Mouse (Mus musculus) adrenal gland, postnatal 10 days (tissue): Measurements from ENCODE around the gene Tssc4. TPM values are rescaled to one million over a fixed set of nuclear protein-coding genes. Genes with fewer than 3 reads are reported as not detected.

Source experiments
- DNase-seq: peaks from one replicate; pipeline ENCODE4 v3.0.0; 2021; ENCODE audit warnings: mixed read lengths
- long read RNA-seq, 2 experiments: library from polyadenylated mRNA; stranded (forward); transcript quantifications; one replicate each; pipeline ENCODE4 v2.0.0; 2021
- total RNA-seq, 2 experiments: library from RNA; stranded (reverse); gene quantifications; 2 replicates each; pipeline ENCODE4 v1.2.3; 2021

Gene Tssc4
- 10 to 100 TPM; 26.9 to 31.2 TPM for total RNA-seq
- long read RNA-seq, experiment 1, transcript Tssc4-201 (3 exons, 1,519 nt): minor isoform, 18 of 90 reads
- long read RNA-seq, experiment 1, transcript Tssc4-203 (2 exons, 1,091 nt): minor isoform, 11 of 90 reads
- long read RNA-seq, experiment 1, transcript Tssc4-206 (3 exons, 1,364 nt): minor isoform, 20 of 90 reads
- long read RNA-seq, experiment 1, transcript Tssc4-207 (1 exons, 1,735 nt): major isoform, 34 of 90 reads
- long read RNA-seq, experiment 1, partial matches to known transcripts: 2 of 90 reads
- long read RNA-seq, experiment 1, other reads (novel, unspliced or antisense): 1 of 90 reads
- long read RNA-seq, experiment 2, transcript Tssc4-201 (3 exons, 1,519 nt): major isoform, 13 of 39 reads
- long read RNA-seq, experiment 2, transcript Tssc4-207 (1 exons, 1,735 nt): major isoform, 13 of 39 reads
- long read RNA-seq, experiment 2, transcript Tssc4-206 (3 exons, 1,364 nt): minor isoform, 9 of 39 reads
- long read RNA-seq, experiment 2, partial matches to known transcripts: 0 of 39 reads
- long read RNA-seq, experiment 2, other reads (novel, unspliced or antisense): 1 of 39 reads

- DNase-seq: peak; percentile 96
These were observed at the start of gene Tssc4 for GRCm38 (mm10) chr7:143068882-143069591. Tssc4 (plus strand) TSS chr7:143069249.

- no peak for DNase-seq
These were observed 49.0 kb upstream of the Tssc4 start for GRCm38 (mm10) chr7:143020040-143020439.

GRCm38 (mm10) chr7:143020764-143021163 lies 48.3 kb upstream of the Tssc4 start:
- no peak for DNase-seq

- no peak for DNase-seq
These were observed 47.5 kb upstream of the Tssc4 start for GRCm38 (mm10) chr7:143021356-143022164.

GRCm38 (mm10) chr7:143023499-143023898 lies 45.5 kb upstream of the Tssc4 start:
- no peak for DNase-seq

GRCm38 (mm10) chr7:143024293-143024692 lies 44.8 kb upstream of the Tssc4 start:
- DNase-seq: no peak

GRCm38 (mm10) chr7:143025496-143025895 lies 43.6 kb upstream of the Tssc4 start:
- DNase-seq: no peak

- no peak for DNase-seq
These were observed 41.9 kb upstream of the Tssc4 start for GRCm38 (mm10) chr7:143027196-143027595.

GRCm38 (mm10) chr7:143031816-143032215 lies 37.2 kb upstream of the Tssc4 start:
- no peak for DNase-seq

GRCm38 (mm10) chr7:143033581-143033980 lies 35.5 kb upstream of the Tssc4 start:
- DNase-seq: peak; percentile 38

GRCm38 (mm10) chr7:143034112-143034511 lies 34.9 kb upstream of the Tssc4 start:
- no peak for DNase-seq

- peak; percentile 14 for DNase-seq
These were observed 34.3 kb upstream of the Tssc4 start for GRCm38 (mm10) chr7:143034519-143035450.

- DNase-seq: no peak
These were observed 32.3 kb upstream of the Tssc4 start for GRCm38 (mm10) chr7:143036787-143037186.

GRCm38 (mm10) chr7:143037306-143037705 lies 31.7 kb upstream of the Tssc4 start:
- no peak for DNase-seq

- no peak for DNase-seq
These were observed 30.7 kb upstream of the Tssc4 start for GRCm38 (mm10) chr7:143038174-143038931.

- no peak for DNase-seq
These were observed 28.5 kb upstream of the Tssc4 start for GRCm38 (mm10) chr7:143040561-143040960.

- no peak for DNase-seq
These were observed 27.8 kb upstream of the Tssc4 start for GRCm38 (mm10) chr7:143041138-143041822.

GRCm38 (mm10) chr7:143042089-143042488 lies 27.0 kb upstream of the Tssc4 start:
- peak; percentile 82 for DNase-seq

- no peak for DNase-seq
These were observed 26.1 kb upstream of the Tssc4 start for GRCm38 (mm10) chr7:143042897-143043300.
